Mouse (Mus musculus): Measurements from ENCODE around the gene Dnah11.

The Dnah11 gene

DNA sequence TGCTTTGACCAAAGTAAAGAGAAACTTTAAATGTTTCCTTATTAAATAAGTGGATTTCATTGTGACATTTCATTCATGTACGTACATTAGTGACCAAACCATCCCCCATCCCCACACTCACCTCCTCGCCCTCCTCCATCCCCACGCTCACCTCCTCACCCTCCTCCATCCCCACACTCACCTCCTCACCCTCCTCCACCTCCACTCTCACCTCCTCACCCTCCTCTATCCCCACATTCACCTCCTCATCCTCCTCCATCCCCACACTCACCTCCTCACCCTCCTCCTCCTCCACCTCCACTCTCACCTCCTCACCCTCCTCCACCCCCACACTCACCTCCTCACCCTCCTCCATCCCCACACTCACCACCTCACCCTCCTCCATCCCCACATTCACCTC, 337.6 kb downstream of the Dnah11 start:
- no peak for DNase-seq (ENCODE audit: low read depth, low spot score)

- DNase-seq (ENCODE audit: low read depth, low spot score), result no peak
These were observed 338.0 kb downstream of the Dnah11 start for GRCm38 (mm10) chr12:117860840-117861239.

DNA sequence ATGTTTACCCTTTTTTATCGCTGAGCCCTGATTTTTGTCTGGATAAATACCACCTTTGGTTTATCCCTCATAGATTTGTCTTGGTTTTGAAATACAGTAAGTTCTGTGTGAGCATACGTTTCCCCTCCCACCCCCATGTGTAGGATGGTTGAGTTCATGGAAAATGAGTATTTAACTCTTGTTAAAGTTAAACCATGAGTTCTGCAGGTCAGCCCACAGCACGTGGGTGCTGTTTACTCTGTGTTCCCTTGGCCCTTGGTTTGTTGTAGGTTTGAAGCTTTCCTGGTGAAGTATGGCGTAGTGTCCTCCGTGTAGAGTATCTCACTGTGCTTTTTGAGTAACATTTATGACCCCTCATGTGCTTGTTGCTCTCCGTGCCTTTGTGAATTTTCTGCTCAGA, 341.0 kb downstream of the Dnah11 start:
- DNase-seq (ENCODE audit: low read depth, low spot score), result no peak

DNA sequence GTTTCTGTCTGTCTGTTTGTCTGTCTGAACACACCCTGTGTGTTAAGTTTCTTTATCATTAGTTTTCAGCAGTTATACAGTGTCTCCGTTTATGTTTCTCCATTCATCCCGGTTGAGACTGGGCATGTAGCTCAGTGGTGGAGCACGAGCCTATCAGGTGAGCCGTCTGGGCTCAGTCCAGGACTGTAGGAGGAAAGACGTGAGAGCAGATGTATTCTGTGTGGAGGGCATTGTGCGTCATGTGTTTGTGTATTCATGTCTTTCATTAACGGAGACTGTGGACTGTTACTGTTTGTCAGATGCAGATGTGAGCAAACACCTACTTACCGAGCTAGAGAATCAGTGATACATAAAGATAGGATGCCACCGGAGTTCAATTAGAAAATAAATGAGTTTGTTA, 341.8 kb downstream of the Dnah11 start:
- no peak for DNase-seq (ENCODE audit: low read depth, low spot score)

DNA sequence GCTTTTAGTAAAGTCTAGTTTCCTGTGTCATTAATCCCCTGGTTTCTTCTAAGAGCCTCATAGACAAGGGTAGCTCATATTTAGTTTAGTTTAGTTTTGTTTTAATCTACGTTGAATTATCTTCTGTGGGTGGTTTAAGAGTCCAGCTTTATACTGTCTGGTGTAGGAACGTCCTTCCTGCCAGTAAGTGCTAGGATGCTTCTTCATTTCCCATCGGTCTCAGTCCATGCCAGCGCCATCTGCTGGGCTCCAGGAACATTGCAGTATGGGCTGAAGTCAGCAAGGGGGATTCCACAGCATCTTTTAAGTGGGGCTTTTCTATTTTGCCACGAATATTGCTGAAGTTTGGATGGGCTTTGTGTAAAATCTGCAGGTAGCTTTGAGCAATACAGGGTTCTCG, 345.5 kb downstream of the Dnah11 start:
- DNase-seq (ENCODE audit: low read depth, low spot score), result peak; percentile 23

DNA sequence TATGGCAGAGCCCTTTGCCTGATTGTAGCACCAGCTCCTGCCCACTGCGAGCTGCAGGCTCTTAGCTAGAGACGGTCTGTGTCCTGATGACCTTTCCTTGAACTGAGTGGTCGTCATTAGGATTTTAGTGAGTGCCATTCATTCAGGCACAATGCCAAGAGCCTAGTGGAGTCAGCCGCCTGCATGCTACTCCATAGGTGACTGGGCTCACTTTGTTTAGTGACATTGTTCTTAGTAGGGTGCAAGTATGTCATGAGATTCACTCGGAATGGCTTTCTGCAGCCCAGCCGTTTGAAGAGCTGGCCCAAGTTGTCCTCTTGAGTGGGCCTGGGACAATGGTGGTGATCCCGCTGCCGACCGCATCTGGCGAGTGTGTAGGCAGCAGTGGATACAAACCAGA, 348.4 kb downstream of the Dnah11 start:
- no peak for DNase-seq (ENCODE audit: low read depth, low spot score)

GRCm38 (mm10) chr12:117848621-117849020, 350.2 kb downstream of the Dnah11 start:
- DNase-seq (ENCODE audit: low read depth, low spot score), result no peak

GRCm38 (mm10) chr12:117844917-117845316, 353.9 kb downstream of the Dnah11 start:
- DNase-seq (ENCODE audit: low read depth, low spot score), result no peak

DNA sequence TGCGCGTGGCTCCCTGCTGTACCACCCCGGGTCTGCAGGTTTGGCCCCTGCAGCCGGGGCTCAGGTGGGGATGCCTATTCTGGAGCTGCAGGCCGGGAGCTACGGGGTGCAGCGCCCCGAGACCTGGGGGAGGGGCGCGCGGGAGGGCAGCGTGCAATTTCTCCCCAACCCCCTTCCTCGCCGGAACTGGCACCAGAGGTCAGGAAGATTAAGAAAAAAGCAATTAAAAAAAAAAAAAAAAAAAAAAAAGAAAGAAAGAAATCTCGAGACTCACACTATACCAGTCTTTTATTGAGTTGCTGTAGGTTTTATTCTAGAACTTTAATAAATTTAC, 354.8 kb downstream of the Dnah11 start:
- no peak for DNase-seq (ENCODE audit: low read depth, low spot score)

- no peak for DNase-seq (ENCODE audit: low read depth, low spot score)
These were observed 355.4 kb downstream of the Dnah11 start for GRCm38 (mm10) chr12:117843302-117844074.

GRCm38 (mm10) chr12:117842676-117843075, 356.2 kb downstream of the Dnah11 start:
- no peak for DNase-seq (ENCODE audit: low read depth, low spot score)

- DNase-seq (ENCODE audit: low read depth, low spot score), result no peak
These were observed 358.1 kb downstream of the Dnah11 start for GRCm38 (mm10) chr12:117840705-117841104.

- DNase-seq (ENCODE audit: low read depth, low spot score), result no peak
These were observed 361.5 kb downstream of the Dnah11 start for GRCm38 (mm10) chr12:117837376-117837775.

DNA sequence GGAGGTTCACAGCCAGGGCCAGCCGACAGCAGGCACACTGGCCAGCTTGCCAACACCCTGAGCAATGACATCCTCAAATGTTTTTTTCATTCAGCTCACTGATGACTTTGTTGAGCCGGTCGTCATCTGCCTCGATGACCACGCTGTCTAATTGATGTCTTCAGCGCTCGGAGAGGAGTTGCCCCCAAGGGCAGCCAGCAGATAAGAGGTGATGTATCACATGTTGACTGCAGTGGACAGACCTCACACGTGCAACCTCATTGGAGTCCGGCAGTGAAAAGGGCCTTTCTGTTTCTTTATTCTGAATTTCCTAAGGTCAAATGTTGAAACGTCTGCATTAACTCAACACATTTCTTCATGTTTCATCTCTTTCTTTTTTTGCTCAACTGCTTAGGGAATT, 363.5 kb downstream of the Dnah11 start:
- no peak for DNase-seq (ENCODE audit: low read depth, low spot score)

DNA sequence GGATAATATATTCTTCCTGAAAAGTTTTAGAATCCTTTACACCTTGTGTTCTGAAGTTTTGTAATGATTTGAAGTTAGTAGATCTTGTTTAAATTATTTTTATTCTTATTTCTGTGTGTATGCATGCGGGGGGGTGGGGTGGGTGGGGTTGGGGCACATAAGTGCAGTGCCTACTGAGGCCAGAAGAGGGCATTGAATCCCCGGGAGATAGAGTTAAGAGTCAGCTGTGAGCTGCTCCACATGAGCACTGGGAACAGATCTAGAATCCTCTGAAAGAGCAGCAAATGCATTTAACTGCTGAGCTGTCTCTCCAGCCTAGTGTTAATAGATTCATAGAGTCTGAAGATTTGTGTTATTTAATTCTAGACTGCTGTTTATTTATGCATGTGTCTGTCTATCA, 364.2 kb downstream of the Dnah11 start:
- no peak for DNase-seq (ENCODE audit: low read depth, low spot score)

DNA sequence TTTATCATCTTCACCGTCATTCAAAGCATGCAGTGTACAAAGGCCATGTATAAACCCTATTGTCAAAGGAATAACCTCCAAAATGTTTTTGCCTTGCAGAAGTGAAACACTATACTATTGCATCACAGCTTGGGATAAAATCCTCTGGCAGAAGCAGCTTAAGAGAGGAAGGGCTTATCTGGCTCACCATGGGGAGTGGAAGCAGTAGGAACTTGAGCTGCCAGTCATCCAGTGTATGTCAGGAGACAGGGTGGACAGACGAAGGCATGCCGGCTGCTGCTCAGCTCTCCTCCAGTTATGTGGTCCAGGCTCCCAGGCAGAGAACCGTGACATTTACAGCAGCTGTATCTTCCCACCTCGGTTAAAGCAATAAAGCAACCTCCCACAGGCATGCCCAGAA, 366.7 kb downstream of the Dnah11 start:
- no peak for DNase-seq (ENCODE audit: low read depth, low spot score)

- no peak for DNase-seq (ENCODE audit: low read depth, low spot score)
These were observed 367.4 kb downstream of the Dnah11 start for GRCm38 (mm10) chr12:117831351-117831961.

DNA sequence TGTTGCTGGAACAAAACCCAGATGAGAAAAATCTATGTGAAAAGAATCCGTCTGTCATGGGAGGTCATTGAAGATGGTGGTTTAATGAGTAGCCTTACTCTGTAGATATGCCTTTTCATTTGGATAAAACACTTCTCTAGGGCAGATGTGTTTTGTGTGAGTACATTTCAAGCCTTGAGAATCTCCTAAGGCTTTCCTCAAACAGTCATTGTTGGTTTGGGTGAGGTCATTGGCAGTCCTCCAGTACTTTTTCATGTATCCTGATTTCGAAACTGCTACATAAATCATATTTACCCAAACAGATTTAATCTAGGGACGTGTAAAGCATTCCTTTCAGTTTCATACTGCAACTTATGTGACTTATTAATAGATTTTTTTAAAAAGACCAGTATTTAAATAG, 370.5 kb downstream of the Dnah11 start:
- no peak for DNase-seq (ENCODE audit: low read depth, low spot score)

Data from retina, adult 2 months (tissue).